Mouse (Mus musculus): ENCODE results near the gene Lhfpl3.

DNA sequence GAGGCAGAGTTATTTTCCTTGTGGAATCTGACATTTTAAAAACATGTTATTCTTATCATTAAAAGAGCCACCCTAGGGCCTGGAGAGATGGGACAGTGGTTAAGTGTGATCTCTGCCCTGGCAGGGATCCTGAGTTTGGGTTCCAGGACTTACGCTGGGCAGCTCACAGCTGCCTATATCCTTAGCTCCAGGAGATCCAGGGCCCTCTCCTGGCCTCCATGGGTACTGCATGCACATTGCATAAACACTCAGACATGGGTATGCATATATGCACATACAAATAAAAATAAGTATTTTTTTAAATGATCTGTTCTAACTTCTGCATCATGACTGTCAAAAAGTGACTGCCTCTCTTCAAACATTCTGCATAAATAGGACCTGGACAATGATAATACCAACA is 115.5 kb downstream of the Lhfpl3 start:
- no peak for TF ChIP-seq CTCF (IDR thresholded peaks at IDR 0.05; ENCODE audit: extremely low read depth, insufficient read length, insufficient replicate concordance, low read depth, low read length)
- no peak for TF ChIP-seq POLR2A (IDR thresholded peaks at IDR 0.05; ENCODE audit: low read depth, low read length)
